Mouse (Mus musculus) heart, postnatal 0 days (tissue): Measurements from ENCODE around the gene Eif2ak1. TPM values are rescaled to one million over a fixed set of nuclear protein-coding genes. Genes with fewer than 3 reads are reported as not detected.

Source experiments
- ATAC-seq: fragments of 200-750 bp; cut with Nextera tagmentation; 2 replicates; pipeline ENCODE4 v1.8.0; 2017; ENCODE audit warnings: low read depth, moderate number of reproducible peaks, moderate library complexity; ENCODE audit not compliant: insufficient read depth
- DNase-seq: peaks from one replicate; pipeline ENCODE4 v3.0.0-alpha.2; 2016; ENCODE audit warnings: low spot score
- H3K27ac ChIP-seq: fragments of 300-500 bp; sonication (generic); 2 replicates; pipeline ENCODE4 v1.5.1; 2014; ENCODE audit warnings: low read depth, mild to moderate bottlenecking
- H3K27me3 ChIP-seq: fragments of 300-500 bp; sonication (generic); 2 replicates; pipeline ENCODE4 v1.6.1; 2014; ENCODE audit warnings: low read length, mixed read lengths; ENCODE audit not compliant: control insufficient read depth, insufficient read depth
- H3K36me3 ChIP-seq: fragments of 300-500 bp; sonication (generic); replicated peaks from 2 replicates; pipeline ENCODE4 v1.6.1; 2014; ENCODE audit warnings: low read length, mixed read lengths; ENCODE audit not compliant: control insufficient read depth, insufficient read depth
- H3K4me1 ChIP-seq: fragments of 300-500 bp; sonication (generic); 2 replicates; pipeline ENCODE4 v1.6.1; 2014; ENCODE audit warnings: antibody characterized with exemption; ENCODE audit not compliant: control insufficient read depth, insufficient read depth
- H3K4me2 ChIP-seq: fragments of 300-500 bp; sonication (generic); 2 replicates; pipeline ENCODE4 v1.6.1; 2014; ENCODE audit warnings: low read depth, mild to moderate bottlenecking, low read length, moderate library complexity
- H3K4me3 ChIP-seq: fragments of 300-500 bp; sonication (generic); 2 replicates; pipeline ENCODE4 v1.5.1; 2014; ENCODE audit warnings: low read depth, low read length
- H3K9ac ChIP-seq: fragments of 300-500 bp; sonication (generic); replicated peaks from 2 replicates; pipeline ENCODE4 v1.6.1; 2014; ENCODE audit warnings: low read depth, low read length, mixed read lengths
- H3K9me3 ChIP-seq: fragments of 300-500 bp; sonication (generic); replicated peaks from 2 replicates; pipeline ENCODE4 v1.6.1; 2016; ENCODE audit warnings: low read length; ENCODE audit not compliant: control insufficient read depth
- CTCF ChIP-seq: IDR thresholded peaks from 2 replicates; pipeline ENCODE4 v1.5.1; 2016; ENCODE audit warnings: antibody characterized with exemption, control low read depth, low read depth
- EP300 ChIP-seq: IDR thresholded peaks from 2 replicates; pipeline ENCODE4 v1.6.1; 2016; ENCODE audit warnings: antibody characterized with exemption, low read depth
- WGBS: fragments of 180-500 bp; shearing (Covaris S2); extraction: QIAGEN DNeasy Blood & Tissue Kit; methylation state at CpG from one replicate; pipeline ENCODE4 v1.1.7; 2014; 5-methylcytosine and 5-hydroxymethylcytosine counted together
- polyA plus RNA-seq: library from polyadenylated mRNA; unstranded; fragments of >200 nt; fragmentation: Nextera tagmentation; extraction: Ambion mirVana; gene quantifications from 2 replicates; pipeline ENCODE4 v1.2.1, GENCODE M21; 2015
- total RNA-seq: library from RNA; depleted of rRNA; stranded (reverse); fragments of >200 nt; gene quantifications from 2 replicates; pipeline ENCODE4 v1.2.3, GENCODE M21; 2014; ENCODE audit warnings: low replicate concordance

Gene Eif2ak1
- total and polyA plus RNA-seq, 2 experiments from 2014 or later = 18.4 to 18.7 TPM

DNA sequence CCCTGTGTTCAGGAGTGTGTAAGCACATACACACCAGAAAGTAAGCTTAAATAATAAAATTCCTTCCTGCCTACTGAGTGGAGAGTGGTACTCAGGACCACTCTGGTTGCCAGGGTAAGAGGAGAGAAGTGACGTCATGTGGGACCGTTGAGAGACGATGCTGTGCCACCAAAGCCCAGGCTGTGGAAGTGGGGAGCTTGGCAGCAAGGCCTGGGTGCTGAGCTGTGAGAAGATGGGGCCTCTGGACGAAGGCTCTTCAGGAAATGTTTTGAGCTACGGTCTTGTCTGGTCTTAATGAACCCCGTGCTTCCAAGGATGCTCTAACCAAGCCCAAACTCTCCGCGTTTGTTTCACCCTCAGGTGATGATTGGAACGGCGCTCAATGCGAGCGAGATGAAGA, 113.1 kb downstream of the Eif2ak1 start:
- no peak for TF ChIP-seq CTCF
- TF ChIP-seq EP300 = no peak
- DNase-seq (no peak), ATAC-seq (no peak)
- no peaks in the 10 kb centered on the region for H3K27me3 ChIP-seq
- H3K36me3 ChIP-seq = peaks cover 46% of the 10 kb centered on the region
- no peak overlapping the region for H3K4me2 ChIP-seq
- 89% methylated on average over 12 of the region's 12 CpGs for WGBS
- H3K9me3 ChIP-seq = no peaks in the 10 kb centered on the region
- H3K4me1 ChIP-seq = no peaks in the 10 kb centered on the region
- H3K9ac ChIP-seq = no peak overlapping the region
- H3K4me3 ChIP-seq = no peak overlapping the region
- H3K27ac ChIP-seq = no peak overlapping the region

DNA sequence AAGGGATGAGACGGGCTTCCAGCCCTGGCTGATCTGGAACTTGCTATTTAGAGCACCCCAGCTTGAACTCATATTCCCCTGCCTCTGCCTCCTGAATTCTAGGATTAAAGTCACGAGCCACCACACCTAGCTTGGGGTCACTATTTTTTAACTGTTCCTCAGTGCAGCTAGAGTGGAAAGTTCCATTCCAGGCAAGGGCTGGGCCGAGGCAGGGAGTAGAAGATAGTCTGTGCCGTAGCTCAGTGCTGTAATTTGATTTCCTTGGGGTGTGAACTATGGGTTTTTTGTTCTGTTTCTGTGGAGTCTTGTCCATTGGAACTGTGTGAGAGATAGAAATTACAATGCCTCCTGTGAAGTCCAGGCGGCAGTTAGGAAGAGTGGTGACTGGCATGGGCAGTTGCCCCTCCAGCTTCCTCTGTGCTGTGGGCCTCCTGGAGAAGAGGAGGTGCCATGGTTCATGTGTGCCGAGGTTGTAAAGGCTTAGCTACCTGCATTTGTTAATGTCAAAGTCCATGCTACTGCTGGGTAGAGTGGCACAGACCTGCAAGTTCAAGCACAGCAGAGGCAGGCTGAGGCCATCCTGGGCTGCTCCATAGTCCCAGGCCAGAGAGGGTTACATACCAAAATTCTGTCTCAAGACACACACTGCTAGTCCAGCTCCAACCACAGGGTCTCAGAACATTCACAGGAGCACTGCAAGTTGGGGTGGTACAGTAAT, 114.4 kb downstream of the Eif2ak1 start:
- ATAC-seq (no peak), DNase-seq (no peak)
- Histone ChIP-seq H3K27me3 (no peaks in the 10 kb centered on the region), H3K4me1 (no peaks in the 10 kb centered on the region), H3K4me2 (no peak overlapping the region), H3K9me3 (no peaks in the 10 kb centered on the region), H3K9ac (no peak overlapping the region), H3K36me3 (peaks cover 32% of the 10 kb centered on the region), H3K4me3 (no peak overlapping the region), H3K27ac (no peak overlapping the region)
- no peak for TF ChIP-seq CTCF
- TF ChIP-seq EP300 = no peak
- 78% methylated on average over 6 of the region's 6 CpGs for whole genome bisulfite sequencing

DNA sequence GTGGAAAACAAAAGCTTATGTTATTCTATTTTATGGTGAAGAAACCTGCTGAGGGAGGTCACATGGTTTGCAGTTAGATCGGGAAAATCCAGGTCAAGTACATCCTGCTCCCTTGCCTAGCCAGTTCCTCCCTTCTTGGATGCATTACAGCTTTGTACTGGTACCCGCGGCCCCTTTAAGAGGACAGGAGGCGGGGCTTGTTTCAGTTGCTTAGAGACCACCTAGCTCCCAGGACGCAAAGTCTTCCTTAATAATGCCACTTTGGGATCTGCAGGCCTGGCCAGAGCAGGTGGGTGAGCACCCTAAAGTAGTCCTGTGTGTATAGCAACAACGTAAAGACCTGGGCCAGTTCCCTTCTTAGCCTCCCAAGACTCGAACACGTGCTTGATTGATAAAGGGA, 115.2 kb downstream of the Eif2ak1 start, which contains the start of gene Rsph10b:
Gene Rsph10b, plus strand, starts transcription at position 205 of the 400 bp plus-strand sequence.
- Histone ChIP-seq H3K9me3 (no peaks in the 10 kb centered on the region), H3K4me2 (no peak within 1 kb of the TSS), H3K27ac (no peak within 1 kb of the TSS), H3K9ac (no peak within 1 kb of the TSS), H3K27me3 (no peaks in the 10 kb centered on the region), H3K36me3 (peaks cover 31% of the 10 kb centered on the region), H3K4me1 (no peaks in the 10 kb centered on the region), H3K4me3 (no peak within 1 kb of the TSS)
- ATAC-seq (no peak), DNase-seq (no peak)
- TF ChIP-seq CTCF = no peak
- no peak for TF ChIP-seq EP300
- WGBS = 19% methylated on average over 8 of the region's 8 CpGs

DNA sequence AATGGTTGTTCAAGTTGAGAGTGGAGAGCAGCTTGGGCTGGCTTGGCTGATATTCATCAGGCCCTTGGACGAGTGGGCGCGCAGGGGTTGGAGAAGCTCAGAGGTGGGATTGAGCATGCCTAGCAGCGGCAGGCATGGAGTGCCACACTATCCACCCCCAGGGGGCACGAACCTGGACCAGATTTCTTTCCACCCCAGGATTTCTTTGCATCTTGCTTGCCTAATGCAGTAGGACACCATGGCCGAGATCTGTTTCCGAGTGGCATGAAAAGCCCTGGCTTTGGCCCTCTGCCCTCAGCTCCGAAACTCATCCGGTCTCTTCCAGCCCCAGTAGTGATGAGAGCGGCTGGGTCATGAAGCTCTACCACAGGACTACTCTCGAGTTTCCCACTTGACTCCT, 115.8 kb downstream of the Eif2ak1 start:
- DNase-seq (no peak), ATAC-seq (no peak)
- Histone ChIP-seq H3K9ac (no peak overlapping the region), H3K9me3 (no peaks in the 10 kb centered on the region), H3K4me3 (no peak overlapping the region), H3K36me3 (peaks cover 27% of the 10 kb centered on the region), H3K27me3 (no peaks in the 10 kb centered on the region), H3K27ac (no peak overlapping the region), H3K4me1 (no peaks in the 10 kb centered on the region), H3K4me2 (no peak overlapping the region)
- WGBS = 77% methylated on average over 11 of the region's 11 CpGs
- TF ChIP-seq CTCF (no peak), EP300 (no peak)

DNA sequence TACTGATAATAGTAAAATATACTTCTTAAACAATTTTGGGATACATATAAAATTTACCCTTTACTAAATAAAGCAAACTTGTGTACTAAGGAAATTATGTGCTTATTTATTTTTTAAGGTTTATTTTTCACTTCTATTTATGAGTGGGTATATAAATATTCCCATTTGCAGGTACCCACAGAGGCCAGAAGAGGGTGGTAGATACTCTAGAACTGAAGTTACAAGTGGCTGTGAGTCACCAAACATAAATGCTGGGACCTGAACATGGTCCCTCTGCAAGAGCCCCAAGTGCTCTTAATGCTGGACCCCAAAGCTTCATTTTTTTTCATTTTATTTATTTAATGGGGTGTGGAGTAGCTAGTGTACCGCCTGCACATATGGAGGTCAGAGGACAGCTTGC, 116.3 kb downstream of the Eif2ak1 start:
- no peak overlapping the region for H3K4me2 ChIP-seq
- H3K9ac ChIP-seq = no peak overlapping the region
- H3K27me3 ChIP-seq = no peaks in the 10 kb centered on the region
- H3K4me1 ChIP-seq = no peaks in the 10 kb centered on the region
- no peaks in the 10 kb centered on the region for H3K9me3 ChIP-seq
- 97% methylated on average over 1 of the region's 1 CpGs for WGBS
- ATAC-seq = no peak
- H3K27ac ChIP-seq = no peak overlapping the region
- TF ChIP-seq EP300 (no peak), CTCF (no peak)
- H3K4me3 ChIP-seq = no peak overlapping the region
- peaks cover 23% of the 10 kb centered on the region for H3K36me3 ChIP-seq
- no peak for DNase-seq

DNA sequence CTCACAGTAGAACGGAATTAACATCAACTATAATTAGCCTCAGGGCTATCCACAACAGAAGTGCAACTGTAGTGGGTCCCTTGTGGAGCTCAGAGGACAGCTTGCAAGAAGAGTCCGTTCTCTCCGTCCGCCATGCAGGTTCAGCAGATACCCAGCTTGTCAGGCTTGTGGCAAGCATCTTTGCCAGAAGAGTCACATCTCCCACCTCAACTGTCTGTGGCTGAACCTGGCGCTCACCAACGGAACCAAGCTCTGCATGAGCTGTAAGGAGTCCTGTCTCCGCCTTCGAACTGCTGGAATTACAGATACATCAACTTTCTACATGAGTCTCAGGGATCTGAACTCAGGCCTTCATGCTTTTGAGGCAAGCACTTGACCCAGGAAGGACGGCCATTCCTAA, 118.6 kb downstream of the Eif2ak1 start:
- TF ChIP-seq CTCF (no peak), EP300 (no peak)
- DNase-seq (no peak), ATAC-seq (no peak)
- 70% methylated on average over 9 of the region's 9 CpGs for WGBS
- Histone ChIP-seq H3K27me3 (no peaks in the 10 kb centered on the region), H3K27ac (no peak overlapping the region), H3K9me3 (no peaks in the 10 kb centered on the region), H3K4me1 (no peaks in the 10 kb centered on the region), H3K4me3 (no peak overlapping the region), H3K9ac (no peak overlapping the region), H3K4me2 (no peak overlapping the region), H3K36me3 (peaks cover under 1% of the 10 kb centered on the region; the same call in 1 of the 2 replicates)
